Mouse (Mus musculus) testis, adult 2 months (tissue): Measurements from ENCODE around the gene Slc30a1. TPM values are rescaled to one million over a fixed set of nuclear protein-coding genes. Genes with fewer than 3 reads are reported as not detected.
A peak's percentile ranks its signal among the peaks of the same experiment; 100 is the strongest.

Experiments
- H3K27ac ChIP-seq: fragments of 200-500 bp; 2 replicates; pipeline ENCODE4 v1.5.1; 2012; ENCODE audit warnings: low read depth, low read length; ENCODE audit not compliant: control insufficient read depth, insufficient read depth
- H3K27me3 ChIP-seq: fragments of 200-500 bp; 2 replicates; pipeline ENCODE4 v1.6.1; 2012; ENCODE audit warnings: mild to moderate bottlenecking, low read length, moderate library complexity; ENCODE audit not compliant: control insufficient read depth, insufficient read depth
- H3K36me3 ChIP-seq: fragments of 200-500 bp; 2 replicates; pipeline ENCODE4 v1.6.1; 2012; ENCODE audit warnings: mild to moderate bottlenecking, low read length; ENCODE audit not compliant: control insufficient read depth, insufficient read depth
- H3K4me1 ChIP-seq: fragments of 200-500 bp; 2 replicates; pipeline ENCODE4 v1.6.1; 2012; ENCODE audit warnings: low read length; ENCODE audit not compliant: control insufficient read depth, insufficient read depth
- H3K4me3 ChIP-seq: fragments of 200-500 bp; 2 replicates; pipeline ENCODE4 v1.5.1; 2012; ENCODE audit warnings: low read depth, mild to moderate bottlenecking, low read length, moderate library complexity, mixed read lengths; ENCODE audit not compliant: control insufficient read depth
- CTCF ChIP-seq: fragments of 200-500 bp; IDR thresholded peaks from 2 replicates; pipeline ENCODE4 v1.5.1; 2012; ENCODE audit warnings: low read depth, mild to moderate bottlenecking, inconsistent platforms, low read length, moderate library complexity; ENCODE audit not compliant: control insufficient read depth, insufficient read depth, insufficient replicate concordance
- POLR2A ChIP-seq: fragments of 200-500 bp; IDR thresholded peaks from 2 replicates; pipeline ENCODE4 v1.6.1; 2012; ENCODE audit warnings: low read depth, mild to moderate bottlenecking, inconsistent platforms, low read length, moderate library complexity; ENCODE audit not compliant: control insufficient read depth
- polyA plus RNA-seq: library from polyadenylated mRNA; depleted of rRNA; stranded (reverse); fragments of >200 nt; gene quantifications from 2 replicates; pipeline ENCODE4 v1.2.3, GENCODE M21; 2012; rRNA removed

Slc30a1 gene
- 16.6 and 17.8 TPM in 2 replicates for polyA plus RNA-seq

DNA sequence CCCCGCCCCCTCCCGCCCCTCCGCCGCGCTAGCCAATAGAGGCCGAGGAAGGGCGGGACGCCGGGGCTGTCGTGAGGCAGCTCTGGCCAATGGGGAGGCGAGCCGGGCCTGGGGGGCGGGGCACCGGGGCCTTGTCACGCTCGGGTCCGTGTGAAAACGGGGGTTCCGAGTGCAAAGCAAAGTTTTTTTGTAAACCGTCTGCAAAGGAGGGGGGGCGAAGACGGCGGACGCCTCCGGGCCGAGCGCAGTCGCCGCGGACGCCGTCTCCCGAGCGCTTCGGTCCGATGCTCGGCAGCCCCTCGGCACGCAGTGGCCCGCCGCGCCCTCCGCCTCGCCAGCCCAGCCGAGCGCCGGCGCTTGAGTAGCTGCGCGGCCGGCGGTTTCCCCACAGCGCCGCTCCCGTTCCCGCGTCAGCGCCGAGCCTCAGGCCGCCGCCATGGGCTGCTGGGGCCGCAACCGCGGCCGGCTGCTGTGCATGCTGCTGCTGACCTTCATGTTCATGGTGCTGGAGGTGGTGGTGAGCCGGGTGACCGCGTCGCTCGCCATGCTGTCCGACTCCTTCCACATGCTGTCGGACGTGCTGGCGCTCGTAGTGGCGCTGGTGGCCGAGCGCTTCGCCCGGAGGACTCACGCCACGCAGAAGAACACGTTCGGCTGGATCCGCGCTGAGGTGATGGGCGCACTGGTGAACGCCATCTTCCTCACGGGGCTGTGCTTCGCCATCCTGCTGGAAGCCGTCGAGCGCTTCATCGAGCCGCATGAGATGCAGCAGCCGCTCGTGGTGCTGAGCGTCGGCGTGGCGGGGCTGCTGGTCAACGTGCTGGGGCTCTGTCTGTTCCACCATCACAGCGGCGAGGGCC is at the start of gene Slc30a1:
TSS of gene Slc30a1 (plus strand) at position 197 of the 860 bp plus-strand sequence.
- Histone ChIP-seq H3K27ac (peak within 1 kb of the TSS; percentile 91), H3K27me3 (no peaks in the 10 kb centered on the region), H3K36me3 (peaks cover 7% of the 10 kb centered on the region), H3K4me1 (peaks cover 13% of the 10 kb centered on the region), H3K4me3 (peak within 1 kb of the TSS; percentile 94)
- TF ChIP-seq CTCF (no peak), POLR2A (peak; percentile 78)

DNA sequence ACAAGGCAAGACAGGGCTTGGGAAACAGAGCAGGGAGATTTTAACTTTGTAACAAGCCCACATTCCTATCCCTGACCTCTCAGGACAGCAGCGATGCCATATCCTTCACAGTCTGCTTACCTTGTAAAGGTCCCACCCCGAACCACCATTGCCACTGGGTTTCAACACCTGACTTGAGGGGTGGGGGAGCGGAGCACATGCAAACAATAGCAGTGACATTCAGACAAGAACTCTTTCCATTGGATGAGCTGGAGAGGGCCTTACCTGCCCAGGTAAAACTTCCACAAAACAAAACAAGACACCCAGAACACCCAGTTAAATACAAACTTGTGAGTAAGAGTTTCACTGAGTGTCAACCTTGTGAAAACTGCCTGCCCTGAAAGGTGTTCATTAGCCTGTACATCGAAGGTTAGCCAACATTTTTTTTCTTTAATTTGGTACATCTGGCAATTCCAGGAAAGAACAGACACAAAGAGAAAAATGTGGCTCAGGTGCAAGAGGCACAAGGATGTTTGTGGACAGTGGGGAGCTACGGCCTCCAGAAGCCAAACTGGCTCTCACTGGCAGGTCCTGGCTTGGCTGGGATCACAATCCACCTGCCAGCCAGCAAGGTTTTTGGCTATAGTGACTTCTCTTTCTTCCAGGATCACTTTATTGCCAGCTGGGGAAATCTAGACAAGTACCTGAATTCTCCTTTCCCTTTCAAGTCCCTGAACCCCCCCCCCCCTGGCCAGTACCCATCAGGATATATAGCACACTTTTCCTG is 49.5 kb upstream of the Slc30a1 start:
- Histone ChIP-seq H3K4me3 (no peak overlapping the region), H3K36me3 (no peaks in the 10 kb centered on the region)

DNA sequence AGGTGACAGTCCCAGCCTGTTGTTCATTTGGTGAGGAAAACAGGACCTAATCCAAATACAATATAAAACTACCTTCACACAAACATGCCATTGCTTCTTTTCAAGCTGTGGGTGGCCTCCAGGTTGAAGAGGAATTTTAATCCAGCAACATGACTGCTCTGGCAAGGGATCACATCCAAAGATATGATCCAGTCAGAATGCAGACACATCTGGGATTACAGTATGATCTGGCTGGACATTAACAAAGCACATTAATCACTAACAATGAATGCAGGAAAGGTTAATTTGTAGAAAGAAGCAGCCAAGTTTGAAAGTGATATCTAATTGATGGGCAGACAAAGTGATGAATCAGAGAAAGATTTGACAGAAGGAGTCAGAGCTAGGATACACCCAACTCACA is 48.4 kb upstream of the Slc30a1 start:
- Histone ChIP-seq H3K27me3 (no peaks in the 10 kb centered on the region), H3K36me3 (no peaks in the 10 kb centered on the region), H3K27ac (no peak overlapping the region), H3K4me3 (no peak overlapping the region), H3K4me1 (no peaks in the 10 kb centered on the region; the same call in 1 of the 2 replicates)
- TF ChIP-seq CTCF (no peak), POLR2A (no peak)

More for the DNA sequence above, 49.5 kb upstream of the Slc30a1 start:
- Histone ChIP-seq H3K4me1 (no peaks in the 10 kb centered on the region; the same call in 1 of the 2 replicates), H3K27me3 (no peaks in the 10 kb centered on the region), H3K27ac (no peak overlapping the region)
- no peak for TF ChIP-seq CTCF
- TF ChIP-seq POLR2A: no peak

DNA sequence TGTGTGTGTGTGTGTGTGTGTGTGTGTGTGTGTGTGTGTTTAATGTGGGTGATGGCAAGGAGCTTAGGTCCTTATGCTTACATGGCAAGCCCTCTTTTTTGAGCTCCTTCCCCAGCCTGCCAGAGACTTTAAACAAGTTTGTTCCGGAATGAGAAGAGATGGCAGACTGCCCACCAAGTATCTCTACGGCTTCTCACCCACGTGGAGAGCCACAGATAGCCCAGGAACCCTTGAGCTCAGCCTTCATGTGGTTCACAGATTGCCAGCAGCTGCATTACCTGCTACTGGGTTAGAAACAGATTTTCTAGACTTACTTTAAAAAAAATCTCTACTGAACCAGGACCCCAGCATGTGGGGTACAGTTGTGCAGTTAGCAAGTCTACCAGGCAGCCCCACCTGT is 46.7 kb upstream of the Slc30a1 start:
- Histone ChIP-seq H3K27ac (no peak overlapping the region), H3K4me3 (no peak overlapping the region), H3K4me1 (no peaks in the 10 kb centered on the region; the same call in none of the 2 replicates), H3K36me3 (no peaks in the 10 kb centered on the region), H3K27me3 (no peaks in the 10 kb centered on the region)
- TF ChIP-seq CTCF: no peak
- TF ChIP-seq POLR2A: no peak

DNA sequence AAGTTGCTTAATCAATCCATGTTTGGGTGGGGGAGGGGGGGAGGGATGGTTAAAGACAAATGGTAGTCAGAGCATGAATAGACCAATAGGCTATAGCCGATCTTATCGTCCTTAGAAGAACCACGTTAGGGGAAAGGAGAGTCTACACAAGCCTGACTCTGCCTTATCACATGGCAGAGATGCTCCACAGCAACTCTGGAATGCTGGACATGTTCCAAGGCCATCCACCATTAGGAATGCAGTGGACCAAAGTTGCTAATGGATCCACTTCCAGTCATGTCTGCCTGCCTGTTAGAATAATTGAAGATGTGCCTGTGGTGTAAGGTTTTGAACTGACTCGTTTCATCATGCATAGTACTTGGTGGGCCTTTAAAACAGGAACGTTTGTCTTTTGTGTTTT is 45.3 kb upstream of the Slc30a1 start:
- Histone ChIP-seq H3K27me3 (no peaks in the 10 kb centered on the region), H3K36me3 (no peaks in the 10 kb centered on the region), H3K4me1 (no peaks in the 10 kb centered on the region; the same call in 1 of the 2 replicates), H3K27ac (no peak overlapping the region), H3K4me3 (no peak overlapping the region)
- TF ChIP-seq CTCF (no peak), POLR2A (no peak)

DNA sequence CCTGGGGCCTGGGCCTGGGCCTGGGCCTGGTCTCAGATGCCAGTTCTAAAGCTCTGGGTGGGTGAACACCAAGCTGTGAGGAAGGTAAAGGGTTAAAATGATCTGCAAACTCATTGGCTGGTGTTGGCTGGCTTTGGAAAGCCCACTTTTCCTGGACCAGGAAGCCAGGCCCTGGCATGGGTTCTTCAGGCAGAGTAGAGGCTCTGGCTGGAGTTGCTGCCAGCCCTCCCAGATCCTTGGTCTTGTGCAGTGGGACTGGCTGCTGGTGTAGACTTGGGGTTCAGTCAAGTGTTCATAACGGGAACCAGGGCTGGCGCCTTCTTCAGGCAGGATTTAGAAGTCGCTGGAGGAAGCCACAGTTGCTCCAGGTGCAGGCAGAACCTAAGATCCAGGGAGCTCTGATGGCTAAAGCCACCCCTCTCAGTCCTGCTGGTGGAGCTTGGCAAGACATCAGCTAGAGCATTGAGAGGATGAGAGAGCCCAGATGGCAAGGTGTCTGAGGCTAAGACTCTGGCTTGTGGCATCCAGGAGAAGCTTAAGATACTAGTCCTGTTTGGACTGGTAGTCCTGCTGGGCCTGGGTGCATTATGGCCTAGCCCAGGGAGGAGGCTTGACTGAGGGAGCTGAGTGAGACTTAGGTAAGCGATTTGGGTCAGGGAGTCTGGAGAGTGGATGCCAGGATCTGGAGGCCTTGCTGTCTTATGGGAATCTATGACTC is 42.6 kb upstream of the Slc30a1 start:
- Histone ChIP-seq H3K36me3 (no peaks in the 10 kb centered on the region), H3K4me3 (no peak overlapping the region), H3K27ac (no peak overlapping the region; the same call in 1 of the 2 replicates), H3K27me3 (no peaks in the 10 kb centered on the region), H3K4me1 (no peaks in the 10 kb centered on the region; the same call in 1 of the 2 replicates)
- TF ChIP-seq POLR2A (no peak), CTCF (no peak)
